ENCODE assay signal across 8 mouse cellular contexts in genomic region chr2:4152521-4153040, GRCm38 (mm10).
DNase-seq lines count a peak whose midpoint lies in the region; ATAC-seq lines count a peak whose summit lies in the region.

No protein-coding gene starts in this region.

- DNase-seq in kidney, adult 18-20 months: no peak
- peak; percentile 91 for DNase-seq in midbrain, embryonic 11.5 days (ENCODE audit: low spot score, missing footprints)
- no peak for DNase-seq in B cell, adult 2 months
- DNase-seq in urinary bladder, postnatal 14 days (ENCODE audit: low spot score): no peak

- peaks cover 16% of the 10 kb centered on the region; the same call in 1 of the 2 replicates for H3K27me3 ChIP-seq in kidney, embryonic 15.5 days
- H3K27me3 ChIP-seq in embryonic facial prominence, embryonic 12.5 days: no peaks in the 10 kb centered on the region
- H3K27me3 ChIP-seq in hindbrain, embryonic 13.5 days: no peaks in the 10 kb centered on the region
- no peaks in the 10 kb centered on the region; the same call in 1 of the 2 replicates for H3K27me3 ChIP-seq in midbrain, embryonic 11.5 days (ENCODE audit: control insufficient read depth, insufficient read depth, low read length)

- H3K36me3 ChIP-seq in kidney, embryonic 15.5 days: no peaks in the 10 kb centered on the region
- no peaks in the 10 kb centered on the region for H3K36me3 ChIP-seq in embryonic facial prominence, embryonic 12.5 days
- H3K36me3 ChIP-seq in hindbrain, embryonic 13.5 days: no peaks in the 10 kb centered on the region
- no peaks in the 10 kb centered on the region for H3K36me3 ChIP-seq in midbrain, embryonic 11.5 days (ENCODE audit: control insufficient read depth, insufficient read depth, low read length)

- H3K4me2 ChIP-seq in kidney, embryonic 15.5 days: peak overlapping the region; percentile 78
- H3K4me2 ChIP-seq in embryonic facial prominence, embryonic 12.5 days (replicated peaks): peak overlapping the region; percentile 70
- H3K4me2 ChIP-seq in hindbrain, embryonic 13.5 days: peak overlapping the region; percentile 67
- H3K4me2 ChIP-seq in midbrain, embryonic 11.5 days: peak overlapping the region; percentile 60

- H3K4me3 ChIP-seq in kidney, embryonic 15.5 days (replicated peaks): peak overlapping the region; percentile 46
- peak overlapping the region; percentile 47 for H3K4me3 ChIP-seq in embryonic facial prominence, embryonic 12.5 days
- H3K4me3 ChIP-seq in hindbrain, embryonic 13.5 days: peak overlapping the region; percentile 49
- H3K4me3 ChIP-seq in midbrain, embryonic 11.5 days (ENCODE audit: low read depth, low read length): peak overlapping the region; percentile 37

- H3K9me3 ChIP-seq in kidney, embryonic 15.5 days (replicated peaks): no peaks in the 10 kb centered on the region
- no peaks in the 10 kb centered on the region for H3K9me3 ChIP-seq in embryonic facial prominence, embryonic 12.5 days
- no peaks in the 10 kb centered on the region for H3K9me3 ChIP-seq in hindbrain, embryonic 13.5 days
- no peaks in the 10 kb centered on the region for H3K9me3 ChIP-seq in midbrain, embryonic 11.5 days (ENCODE audit: control insufficient read depth, low read length)

- H3K27ac ChIP-seq in kidney, embryonic 15.5 days: no peak overlapping the region
- H3K27ac ChIP-seq in embryonic facial prominence, embryonic 12.5 days: peak overlapping the region; percentile 71
- H3K27ac ChIP-seq in hindbrain, embryonic 13.5 days: peak overlapping the region; percentile 93
- H3K27ac ChIP-seq in midbrain, embryonic 11.5 days (ENCODE audit: low read depth, low read length): peak overlapping the region; percentile 33

- H3K4me1 ChIP-seq in kidney, embryonic 15.5 days: peaks cover 29% of the 10 kb centered on the region
- H3K4me1 ChIP-seq in embryonic facial prominence, embryonic 12.5 days: peaks cover 16% of the 10 kb centered on the region
- peaks cover 35% of the 10 kb centered on the region for H3K4me1 ChIP-seq in hindbrain, embryonic 13.5 days (replicated peaks)
- peaks cover 19% of the 10 kb centered on the region for H3K4me1 ChIP-seq in midbrain, embryonic 11.5 days (ENCODE audit: control insufficient read depth, insufficient read depth, low read length)

- WGBS in kidney, embryonic 15.5 days: 10% methylated on average over 14 of the region's 14 CpGs
- WGBS in embryonic facial prominence, embryonic 12.5 days: 3% methylated on average over 14 of the region's 14 CpGs
- WGBS in hindbrain, embryonic 13.5 days: 1% methylated on average over 14 of the region's 14 CpGs
- WGBS in midbrain, embryonic 11.5 days: 1% methylated on average over 14 of the region's 14 CpGs

- 0 out of 2 replicates have a peak overlapping the region, but pooled peaks have one; percentile 30 for H3K9ac ChIP-seq in kidney, embryonic 15.5 days
- H3K9ac ChIP-seq in embryonic facial prominence, embryonic 12.5 days: peak overlapping the region; percentile 47
- H3K9ac ChIP-seq in hindbrain, embryonic 13.5 days: peak overlapping the region; percentile 72
- peak overlapping the region; percentile 50 for H3K9ac ChIP-seq in midbrain, embryonic 11.5 days (ENCODE audit: low read length)

- no peak for ATAC-seq in kidney, embryonic 15.5 days (replicated peaks; ENCODE audit: low FRiP score)
- peak; percentile 29; the same call in 1 of the 2 replicates for ATAC-seq in embryonic facial prominence, embryonic 12.5 days (ENCODE audit: insufficient number of reproducible peaks, insufficient read depth, low FRiP score, low TSS enrichment)
- peak; percentile 61 for ATAC-seq in hindbrain, embryonic 13.5 days (ENCODE audit: low FRiP score)
- peak; percentile 43 for ATAC-seq in midbrain, embryonic 11.5 days (ENCODE audit: low FRiP score)
- no peak for ATAC-seq in erythroid progenitor cell, adult 5-6 weeks (replicated peaks; ENCODE audit: low FRiP score, poor library complexity, severe bottlenecking)

Comparison
In these comparisons a context has a peak if more than half of its experiments do, and no peak if none do; other contexts are left out.
1. ATAC-seq: peak in embryonic facial prominence, embryonic 12.5 days (single experiment), hindbrain, embryonic 13.5 days (single experiment) and midbrain, embryonic 11.5 days (single experiment); none in kidney, embryonic 15.5 days (single experiment) and erythroid progenitor cell, adult 5-6 weeks (single experiment).
2. Peak in every context shown above with its lines, with median percentiles within 50 percentile points of each other: H3K4me2 ChIP-seq, H3K4me3 ChIP-seq and H3K9ac ChIP-seq.